Mouse (Mus musculus) testis, adult 2 months (tissue): Measurements from ENCODE around the gene Abi1.

Source experiments
- CTCF ChIP-seq: fragments of 200-500 bp; IDR thresholded peaks from 2 replicates; pipeline ENCODE4 v1.5.1; 2012; ENCODE audit warnings: low read depth, mild to moderate bottlenecking, inconsistent platforms, low read length, moderate library complexity; ENCODE audit not compliant: control insufficient read depth, insufficient read depth, insufficient replicate concordance
- POLR2A ChIP-seq: fragments of 200-500 bp; IDR thresholded peaks from 2 replicates; pipeline ENCODE4 v1.6.1; 2012; ENCODE audit warnings: low read depth, mild to moderate bottlenecking, inconsistent platforms, low read length, moderate library complexity; ENCODE audit not compliant: control insufficient read depth

GRCm38 (mm10) chr2:23019170-23019569 is 20.9 kb downstream of the Abi1 start:
- TF ChIP-seq CTCF, result no peak
- no peak for TF ChIP-seq POLR2A
